Mouse (Mus musculus) gastrocnemius, postnatal 10 days (tissue): ENCODE results near the gene Kctd18. TPM values are rescaled to one million over a fixed set of nuclear protein-coding genes. Genes with fewer than 3 reads are reported as not detected.

Experiments used
- DNase-seq: peaks from one replicate; pipeline ENCODE4 v3.0.0; 2021; ENCODE audit warnings: mixed read lengths
- total RNA-seq, 2 experiments: library from RNA; stranded (reverse); gene quantifications; 2 replicates each; pipeline ENCODE4 v1.2.3; 2021

The Kctd18 gene
- total RNA-seq, 2 experiments from 2014 or later: 7.7 to 8.0 TPM

DNA sequence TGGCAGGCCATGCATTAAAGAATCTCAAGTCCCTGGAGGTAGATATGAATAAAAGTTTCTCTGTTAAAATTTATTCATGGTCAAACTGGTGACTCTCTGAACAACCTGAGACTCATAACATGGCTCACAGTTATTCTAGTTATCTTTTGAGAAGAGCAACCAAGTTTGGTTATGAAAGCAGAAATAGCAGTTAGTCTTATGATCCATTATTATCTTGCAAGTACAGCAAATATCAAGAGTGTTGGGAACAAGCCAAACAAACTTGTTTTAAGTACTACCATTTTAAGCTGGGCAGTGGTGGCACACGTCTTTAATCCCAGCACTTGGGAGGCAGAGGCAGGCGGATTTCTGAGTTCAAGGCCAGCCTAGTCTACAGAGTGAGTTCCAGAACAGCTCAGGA lies 27.5 kb downstream of the Kctd18 start:
- no peak for DNase-seq

DNA sequence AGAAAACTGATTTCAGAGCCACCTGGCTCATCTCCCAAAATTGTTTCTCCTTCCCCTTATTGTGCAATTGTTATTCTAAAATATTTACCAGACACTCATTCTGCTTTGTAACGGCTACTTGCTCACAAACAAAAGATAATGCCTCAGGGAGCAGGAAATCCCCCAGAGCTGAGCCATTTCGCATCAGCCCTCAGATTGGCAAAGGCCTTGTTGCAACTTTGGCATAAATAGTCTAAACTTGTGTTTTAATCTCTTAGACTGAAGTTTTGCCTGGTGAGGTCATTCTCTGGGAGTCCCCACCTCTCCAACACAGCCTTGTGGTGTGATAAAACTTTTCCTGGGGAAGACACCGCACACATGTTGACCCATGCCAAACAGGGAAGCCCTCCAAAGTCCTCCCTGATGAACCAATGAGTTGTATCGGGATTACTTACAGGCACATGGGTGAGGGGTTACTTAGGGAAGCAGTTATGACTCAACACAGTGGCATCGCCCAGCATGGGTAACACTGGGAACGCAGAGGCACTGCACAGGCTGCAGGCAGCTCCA lies 29.6 kb downstream of the Kctd18 start:
- peak; percentile 5 for DNase-seq

DNA sequence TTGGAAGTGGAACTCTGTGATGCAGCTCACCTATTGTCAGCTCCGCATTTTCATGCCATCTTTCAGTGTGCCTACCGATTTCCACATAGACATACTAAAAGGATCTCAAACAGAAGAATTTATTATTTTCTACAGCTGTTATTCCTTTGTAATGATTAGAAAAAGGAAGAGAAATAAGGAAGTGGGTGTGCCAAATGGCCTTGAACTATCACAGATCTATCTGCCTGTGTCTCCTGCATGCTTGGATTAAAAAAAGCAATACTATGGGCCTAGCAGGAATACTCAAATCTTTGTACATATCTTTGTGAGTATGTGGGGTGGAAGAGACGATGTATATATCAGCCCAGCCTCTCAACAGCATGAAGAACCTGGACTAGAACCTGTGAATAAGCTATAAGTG lies 41.9 kb downstream of the Kctd18 start:
- no peak for DNase-seq

DNA sequence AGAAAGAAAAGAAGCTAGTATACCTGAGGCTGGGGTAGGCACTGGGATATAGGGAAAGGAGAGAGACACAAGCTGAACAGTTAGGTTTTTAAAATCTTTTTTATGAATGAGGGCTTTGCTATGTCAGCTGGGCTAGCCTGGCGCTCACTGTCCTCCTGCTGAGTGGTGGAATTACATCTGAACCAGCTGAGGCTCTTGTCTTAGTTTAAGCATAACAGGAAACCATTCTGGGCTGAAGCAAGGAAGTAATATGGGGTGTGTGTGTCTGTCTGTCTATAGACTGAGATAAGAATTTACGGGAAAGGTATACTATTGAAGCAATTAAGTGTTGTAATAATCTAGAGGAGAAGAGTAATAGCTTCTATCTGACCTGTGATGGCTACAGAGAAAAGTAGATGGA lies 47.2 kb downstream of the Kctd18 start:
- DNase-seq: no peak

DNA sequence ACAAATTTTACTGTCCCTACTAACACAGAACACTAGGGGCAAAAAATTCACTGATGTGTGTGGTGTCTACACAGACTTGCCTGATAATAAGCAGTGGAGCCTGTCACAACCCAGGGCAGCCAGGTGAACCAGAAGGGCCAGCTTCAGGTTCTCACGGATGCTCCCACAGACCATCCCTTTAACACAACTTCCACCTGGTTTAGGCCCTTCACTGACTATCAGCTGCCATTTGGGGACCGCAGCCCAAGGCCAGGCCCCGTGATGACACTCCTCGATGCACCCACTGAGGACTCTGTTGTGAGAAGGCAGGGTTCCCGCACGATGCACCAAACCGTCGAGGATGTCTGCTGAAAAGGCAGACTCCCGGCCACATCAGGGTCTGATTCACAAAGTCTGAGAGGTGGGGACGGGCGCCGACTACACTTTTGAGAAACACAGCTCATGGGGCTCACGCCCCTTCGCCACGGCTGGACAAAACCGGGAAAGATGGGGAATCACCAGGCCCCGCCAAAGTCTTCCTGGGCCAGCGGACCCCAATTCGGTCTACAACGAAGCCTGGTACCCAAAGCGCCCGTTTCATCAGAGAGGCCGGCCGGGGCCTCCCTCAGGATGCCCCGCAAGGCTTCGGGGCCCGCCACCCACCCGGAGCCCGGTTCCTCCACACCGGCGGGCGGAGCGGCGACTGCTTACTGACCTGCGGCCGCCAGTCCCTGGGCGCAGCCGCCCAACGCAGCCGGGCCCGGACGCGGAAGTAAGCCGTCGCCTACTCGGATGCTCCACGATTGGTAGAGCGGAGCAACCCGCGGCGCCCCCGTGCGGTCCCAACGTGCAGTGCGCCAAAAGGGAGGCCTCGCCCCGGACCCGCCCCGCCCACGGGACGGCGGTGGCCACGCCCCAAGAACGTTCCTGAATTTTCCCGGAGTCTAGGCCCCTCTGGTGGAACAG lies 49.2 kb downstream of the Kctd18 start:
- peak; percentile 99 for DNase-seq

DNA sequence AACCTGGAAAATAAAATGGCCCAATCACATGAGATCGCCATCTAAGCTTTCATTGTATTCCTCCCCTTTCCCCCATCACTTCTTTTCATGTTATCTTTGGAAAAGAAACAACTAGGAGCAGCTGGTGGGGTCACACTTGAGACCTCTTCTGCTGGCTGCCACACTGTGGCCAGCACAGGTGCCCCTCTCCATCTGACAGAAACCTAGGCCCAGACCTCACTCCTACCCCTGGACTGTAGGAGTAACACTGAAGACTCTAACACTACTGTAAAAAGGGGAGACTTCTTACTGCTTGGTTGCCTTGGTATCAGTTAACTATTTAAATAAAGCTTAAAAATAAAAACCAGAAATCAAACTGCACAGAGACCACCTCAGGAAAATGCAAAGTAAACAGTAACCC lies 63.0 kb downstream of the Kctd18 start:
- no peak for DNase-seq

DNA sequence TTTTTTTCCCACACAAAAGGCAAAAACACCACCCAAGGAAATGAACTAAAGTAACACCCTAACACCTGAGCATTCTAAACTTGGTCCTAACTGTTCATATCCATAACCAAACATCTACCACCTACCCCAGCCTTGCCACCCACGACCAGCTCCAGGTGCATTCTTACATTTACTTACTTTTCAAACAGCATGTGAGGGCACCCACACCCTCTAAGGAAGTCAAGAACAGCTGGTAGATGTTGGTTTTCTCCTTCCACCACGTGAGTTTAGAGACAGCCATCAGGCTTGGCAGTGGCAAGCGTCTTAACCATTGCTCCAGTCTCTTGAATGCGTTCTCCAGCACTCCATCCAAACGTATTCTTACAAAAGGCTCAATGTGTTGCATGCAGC lies 64.4 kb downstream of the Kctd18 start:
- no peak for DNase-seq

DNA sequence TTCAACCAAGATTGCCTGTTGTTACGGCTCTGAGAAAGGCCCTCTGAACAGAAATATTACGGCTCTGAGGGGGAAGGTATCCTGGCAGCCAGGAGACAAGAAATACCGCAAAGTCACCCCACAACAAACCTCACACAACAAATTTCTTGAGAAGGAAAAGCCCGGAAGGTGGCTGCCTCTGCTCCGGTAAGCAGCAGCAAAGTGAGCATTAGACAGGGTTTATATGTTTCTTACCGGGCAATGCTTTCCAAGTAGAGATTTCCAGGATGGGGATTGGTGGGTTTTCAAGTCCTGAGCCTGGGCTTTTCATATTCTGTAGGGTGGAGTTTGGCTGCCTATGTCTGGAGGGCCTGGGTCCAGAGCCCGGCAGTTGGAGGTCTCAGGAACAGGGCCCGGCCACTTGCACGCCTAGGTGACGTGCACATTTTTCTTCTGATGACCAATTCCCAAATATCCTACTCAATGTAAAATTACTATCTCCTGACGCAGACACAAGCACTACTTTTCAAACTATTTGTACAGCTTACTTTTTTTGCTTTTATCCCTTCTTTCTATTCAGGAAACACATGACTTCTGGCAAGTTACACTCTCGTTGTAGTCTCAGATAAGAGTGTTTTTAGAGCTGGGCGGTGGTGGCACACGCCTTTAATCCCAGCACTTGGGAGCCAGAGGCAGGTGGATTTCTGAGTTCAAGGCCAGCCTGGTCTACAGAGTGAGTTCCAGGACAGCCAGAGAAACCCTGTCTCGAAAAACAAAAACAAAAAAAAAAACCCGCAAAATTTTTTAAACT lies 65.0 kb downstream of the Kctd18 start:
- DNase-seq: no peak

DNA sequence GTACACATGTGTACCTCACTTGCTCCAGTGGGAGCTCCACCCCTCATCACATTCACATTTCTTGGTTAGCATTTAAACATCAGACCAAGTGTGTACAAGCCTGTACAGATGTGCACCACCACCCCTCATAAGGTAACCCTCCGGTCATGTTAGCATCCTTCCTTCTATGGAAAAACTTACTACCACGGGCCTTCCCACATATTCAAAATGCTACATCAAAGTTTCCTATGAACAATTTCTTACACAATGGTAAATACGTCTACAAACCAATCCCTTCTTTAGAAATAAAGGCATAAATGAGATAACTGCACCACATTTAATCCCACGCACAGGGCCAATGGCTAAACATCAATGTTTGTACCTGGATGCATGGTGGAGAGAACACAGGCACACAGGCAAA lies 66.2 kb downstream of the Kctd18 start:
- DNase-seq: no peak

DNA sequence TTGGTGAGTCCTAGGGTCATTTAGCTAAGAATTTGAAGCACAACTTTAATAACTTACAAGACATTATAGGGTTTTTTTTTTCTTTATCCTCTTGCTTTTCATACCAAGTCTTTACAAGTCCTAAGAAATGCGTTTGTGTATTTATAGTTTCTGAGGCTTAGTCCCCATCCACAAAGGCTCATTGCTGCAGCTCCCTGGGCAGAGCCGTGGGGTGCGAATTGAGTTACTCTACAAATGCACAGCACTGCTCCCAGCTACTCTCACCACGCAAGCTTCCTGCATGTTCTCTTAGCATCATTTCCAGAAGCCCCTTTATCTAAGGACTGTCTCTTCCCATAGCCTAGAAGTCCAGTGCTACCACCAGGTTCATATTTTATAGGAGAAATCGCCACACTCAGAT lies 69.0 kb downstream of the Kctd18 start:
- no peak for DNase-seq

DNA sequence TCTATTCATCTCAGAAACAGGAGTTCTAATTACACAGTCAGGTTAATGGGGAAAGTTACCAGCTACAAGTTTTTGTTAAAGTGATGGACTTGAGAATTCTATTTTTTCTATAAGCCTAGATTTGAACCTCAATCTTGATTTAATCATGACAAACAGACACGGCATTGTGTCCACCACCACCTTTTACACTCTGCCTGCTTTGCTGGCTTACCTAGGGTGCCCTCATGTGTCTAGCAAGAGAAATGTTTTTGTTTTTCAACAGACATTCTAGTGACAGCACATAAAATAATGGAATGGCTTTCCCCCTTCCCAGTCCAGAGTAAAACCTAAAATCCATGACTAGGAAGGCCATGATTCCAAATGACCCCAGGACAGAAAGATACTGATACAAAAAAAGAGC lies 69.6 kb downstream of the Kctd18 start:
- no peak for DNase-seq

DNA sequence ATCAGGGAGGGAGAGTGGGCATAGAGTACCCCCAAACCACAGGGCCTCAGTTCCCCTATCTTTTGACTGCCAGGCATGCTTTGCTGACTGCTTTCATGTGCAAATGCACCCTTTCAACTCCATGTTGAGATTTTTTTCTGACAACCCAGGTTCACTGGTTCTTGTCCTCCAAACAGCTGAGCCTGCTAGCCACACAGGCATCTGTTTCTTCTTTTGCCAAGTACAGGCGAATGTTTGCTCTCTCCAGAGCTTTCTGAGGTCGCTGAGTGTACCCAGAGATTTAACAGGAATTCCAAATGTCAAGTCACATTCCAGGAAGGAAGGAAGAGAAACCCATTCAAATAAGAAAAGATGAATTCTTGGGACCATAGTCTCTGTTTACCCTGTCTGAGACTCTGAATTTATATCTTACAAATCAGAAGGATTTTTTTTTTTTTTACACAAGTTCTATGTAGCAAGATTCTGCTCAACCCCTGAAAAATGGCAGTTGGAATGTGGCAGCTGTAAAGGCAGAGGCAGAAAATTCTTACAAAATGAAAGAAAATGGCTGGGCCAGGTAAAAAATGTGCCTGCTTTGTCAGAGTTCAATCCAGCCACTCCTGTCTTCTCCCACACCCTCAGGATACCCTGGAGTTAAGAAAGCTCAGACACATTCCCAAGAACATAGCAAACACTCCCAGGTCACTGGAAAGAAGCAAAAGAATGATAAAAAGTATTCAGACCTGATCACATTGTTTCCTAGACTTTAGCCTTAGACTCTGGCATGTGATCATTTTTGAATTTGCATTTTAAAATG lies 71.0 kb downstream of the Kctd18 start:
- no peak for DNase-seq

DNA sequence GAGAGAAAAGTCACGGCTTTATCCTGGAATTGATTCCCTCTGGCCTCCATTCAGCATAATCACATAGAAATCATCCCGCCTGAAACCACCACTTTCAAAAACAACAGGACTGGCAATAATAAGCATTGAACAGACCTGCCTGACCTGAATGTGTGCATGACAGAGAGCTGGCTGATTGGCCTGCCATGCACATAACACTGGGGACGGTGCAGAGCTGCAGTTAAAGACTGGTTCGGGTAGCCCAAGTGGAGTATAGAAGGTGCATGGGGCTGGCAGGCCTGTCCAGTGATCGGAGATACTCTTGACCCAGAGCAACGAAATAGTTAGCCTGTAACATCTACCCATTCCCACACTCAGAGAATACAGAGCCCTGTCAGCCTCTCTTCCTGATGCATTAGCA lies 76.5 kb downstream of the Kctd18 start:
- no peak for DNase-seq

DNA sequence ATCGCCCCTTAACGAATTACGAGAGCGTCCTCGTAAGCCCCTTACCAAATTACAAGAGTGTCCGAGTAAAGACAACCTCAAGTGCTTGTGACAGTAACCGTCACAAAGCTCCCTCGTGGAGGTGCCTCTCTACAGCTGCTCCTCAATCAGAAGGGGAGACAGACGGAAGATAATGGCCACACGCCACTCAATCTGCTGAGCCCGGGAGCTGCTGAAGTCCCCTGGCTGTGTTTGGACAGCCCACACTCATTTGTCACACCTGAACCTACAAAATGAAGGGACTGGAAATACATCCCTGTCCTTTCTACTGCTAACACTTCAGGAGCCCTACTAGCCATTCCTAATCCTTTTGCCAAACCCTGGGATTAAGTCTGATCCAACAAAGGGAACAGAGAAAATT lies 77.0 kb downstream of the Kctd18 start:
- no peak for DNase-seq

DNA sequence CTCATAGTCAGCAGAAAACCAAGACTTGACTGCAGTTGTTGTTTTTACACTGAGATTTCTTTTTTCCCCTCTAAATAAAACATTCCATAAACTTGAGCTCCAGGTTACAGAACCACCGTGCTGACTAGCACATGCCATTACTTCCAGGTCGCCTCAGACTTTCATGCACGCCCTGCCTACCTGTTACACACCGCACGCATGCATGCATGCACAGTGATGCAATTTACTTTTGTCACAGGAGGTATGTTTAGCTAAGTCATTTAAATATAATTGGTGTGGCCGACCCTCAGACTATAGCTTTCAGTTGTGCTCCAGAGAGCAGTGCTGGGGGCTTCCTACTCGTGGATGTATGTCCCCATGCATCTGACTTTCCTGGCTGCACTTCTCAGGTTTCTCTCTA lies 77.7 kb downstream of the Kctd18 start:
- DNase-seq: no peak

DNA sequence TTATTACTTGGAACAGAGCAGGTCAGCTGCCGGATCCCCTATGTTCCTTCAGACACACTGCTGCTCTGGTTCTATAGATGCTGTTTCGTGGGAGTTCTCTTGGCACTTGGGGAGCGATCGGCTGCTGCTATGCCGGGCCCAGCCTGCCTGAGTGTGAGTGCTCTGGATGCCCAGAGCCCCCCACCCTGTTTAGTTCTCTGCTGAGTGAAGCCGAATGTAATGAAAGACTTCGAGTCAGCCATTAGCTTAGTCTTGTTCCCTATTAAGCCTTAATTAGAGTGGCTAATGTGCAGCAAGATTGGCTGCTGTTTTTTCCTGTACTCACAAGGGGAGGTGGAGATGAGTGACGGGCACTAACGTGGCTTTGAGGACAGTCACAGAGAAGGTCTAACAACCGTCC lies 78.1 kb downstream of the Kctd18 start:
- no peak for DNase-seq

DNA sequence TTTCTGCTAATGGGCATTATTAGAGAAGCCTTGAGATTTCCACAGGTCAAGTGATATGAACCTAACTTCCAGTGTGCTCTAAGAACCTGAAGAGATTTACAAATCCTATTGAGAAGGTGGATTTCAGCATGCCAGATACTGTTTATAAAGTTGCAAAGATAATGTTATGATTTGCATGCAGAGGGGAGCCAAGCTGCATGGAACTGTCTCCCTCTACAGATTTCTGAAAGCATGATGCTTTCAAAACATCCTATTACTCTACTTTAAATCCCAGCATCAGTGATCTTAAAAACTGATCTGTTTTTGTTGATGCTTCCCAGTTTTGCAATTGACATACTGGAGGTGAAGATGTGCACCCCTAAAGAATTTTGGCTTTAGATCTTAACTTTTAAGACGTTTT lies 84.5 kb downstream of the Kctd18 start:
- DNase-seq: no peak

DNA sequence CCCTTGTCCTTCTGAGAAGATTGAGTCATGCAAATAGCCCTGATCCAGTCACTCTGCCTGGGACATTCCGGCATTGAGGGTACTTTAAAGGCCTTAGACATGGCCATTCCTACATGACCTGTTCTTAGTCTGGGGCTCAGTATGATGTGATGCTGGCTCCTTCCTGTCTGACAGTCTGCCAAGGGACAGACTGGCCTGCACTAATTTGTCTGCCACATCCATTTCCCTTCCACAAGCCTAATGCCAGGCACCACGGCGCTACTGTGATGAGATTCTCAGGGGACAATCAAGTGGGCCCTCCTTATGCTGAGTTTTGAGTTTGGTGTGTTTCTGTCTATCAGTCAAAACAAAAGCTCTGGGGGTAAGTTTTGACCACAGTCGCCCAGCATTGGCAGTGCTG lies 100.2 kb downstream of the Kctd18 start:
- DNase-seq: no peak

DNA sequence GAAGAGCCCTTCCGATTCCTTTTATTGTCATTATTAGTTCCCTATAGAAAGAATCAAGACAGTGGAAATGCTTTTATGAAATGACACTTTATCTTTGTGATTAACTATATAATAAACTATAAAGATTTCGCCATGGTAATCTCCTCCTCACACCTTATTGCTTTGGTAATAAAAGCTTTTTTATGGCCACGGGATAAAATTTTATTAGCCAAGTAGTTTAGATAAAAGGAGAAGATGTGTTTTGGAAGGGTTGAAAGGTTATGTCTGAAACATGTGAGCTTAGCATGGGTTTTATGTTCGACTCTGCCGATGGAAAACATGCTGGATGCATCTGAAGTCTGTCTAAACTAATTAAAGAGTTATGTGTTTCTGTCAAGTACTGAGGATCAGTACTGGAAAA lies 101.4 kb downstream of the Kctd18 start:
- DNase-seq: no peak

DNA sequence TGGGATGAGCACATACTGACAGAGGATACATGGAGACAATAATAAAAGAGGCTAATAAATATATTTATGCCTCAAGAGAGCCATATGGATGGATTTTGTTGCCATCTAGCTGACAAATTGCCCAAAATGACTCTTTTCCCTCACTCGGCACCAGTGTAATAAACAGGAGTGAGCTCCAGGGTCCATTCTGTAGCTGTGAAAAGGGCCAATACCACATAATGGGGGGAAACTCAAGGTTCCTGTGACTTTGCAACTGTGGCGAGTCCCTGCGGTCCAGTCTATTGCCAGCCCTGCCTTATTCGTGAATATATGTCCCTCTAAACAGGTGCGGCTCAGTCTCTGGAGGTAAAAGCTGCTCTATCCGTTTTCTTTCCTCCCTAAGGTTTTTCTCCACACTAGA lies 107.2 kb downstream of the Kctd18 start:
- no peak for DNase-seq

DNA sequence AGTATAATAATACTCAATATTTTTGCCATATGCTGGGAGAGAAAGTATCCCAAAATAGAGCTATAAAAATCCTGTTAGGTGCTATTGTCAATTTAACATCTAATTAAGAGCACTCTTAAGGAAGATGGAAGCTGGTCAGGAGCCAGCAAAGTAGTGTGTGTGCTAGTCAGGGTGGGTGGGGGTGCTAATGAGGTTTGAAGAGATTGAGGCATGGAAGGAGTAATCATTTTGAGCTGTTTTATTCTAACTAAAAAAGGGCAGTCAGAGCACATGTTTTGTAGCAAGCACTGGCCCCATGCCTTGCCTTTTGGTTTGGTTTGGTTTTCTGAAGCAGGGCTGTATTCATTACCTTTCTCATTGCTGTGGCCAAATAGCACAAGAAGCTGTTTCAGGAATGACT lies 112.4 kb downstream of the Kctd18 start:
- DNase-seq: no peak

DNA sequence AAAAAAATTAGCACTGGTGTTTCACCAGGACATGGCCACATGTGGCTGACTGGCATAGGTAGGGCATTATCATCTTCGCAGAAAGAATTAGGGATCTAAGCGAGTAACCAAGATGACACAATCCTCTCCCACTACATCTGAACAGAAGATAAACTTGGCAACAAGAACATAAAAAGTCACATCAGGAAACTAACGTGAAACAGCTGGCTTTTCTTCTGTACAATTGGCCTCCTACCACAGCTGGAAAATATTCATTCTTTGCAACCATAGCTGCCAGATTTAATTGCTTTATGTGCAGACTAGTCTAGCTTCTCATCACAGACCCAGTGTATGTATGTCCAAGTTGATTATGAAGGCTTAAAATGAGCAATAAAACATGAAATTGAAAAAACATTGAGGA lies 112.8 kb downstream of the Kctd18 start:
- no peak for DNase-seq
